In the genomic region with DNA sequence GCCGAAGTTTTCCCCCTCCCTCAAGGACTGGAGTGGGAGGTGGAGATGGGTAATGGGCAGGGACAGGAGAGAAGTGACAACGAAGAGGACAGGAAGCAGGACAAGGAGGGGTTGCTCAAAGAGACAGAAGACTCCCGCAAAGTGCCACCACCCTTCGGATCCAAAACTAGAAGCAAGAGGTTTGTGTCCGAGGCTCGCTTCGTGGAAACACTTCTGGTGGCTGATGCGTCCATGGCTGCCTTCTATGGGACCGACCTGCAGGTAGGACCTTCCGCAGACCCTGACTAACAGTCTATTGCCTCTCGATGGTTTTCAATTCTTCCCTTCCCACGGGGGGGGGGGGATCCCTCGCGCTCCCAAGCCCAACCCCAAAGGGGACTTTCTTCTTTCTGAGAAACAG, we compare ENCODE assay signal across 8 mouse cellular contexts. TPM values are rescaled to one million over a fixed set of nuclear protein-coding genes. Genes with fewer than 3 reads are reported as not detected.
DNase-seq lines count a peak whose midpoint lies in the region; ATAC-seq and TF ChIP-seq lines count a peak whose summit lies in the region.

No protein-coding gene starts in this region.

- no peak for DNase-seq in gastrocnemius, adult 2 months
- DNase-seq in gastrocnemius, postnatal 36 days, result no peak
- peak; percentile 23 for DNase-seq in retina, embryonic 14.5 days (ENCODE audit: low spot score)
- DNase-seq in retina, postnatal 1 day, result no peak
- no peak for DNase-seq in limb, embryonic 14.5 days (ENCODE audit: low spot score)
- DNase-seq in gastrocnemius, adult 18-20 months (ENCODE audit: low spot score), result no peak
- DNase-seq in adrenal gland, postnatal 25 days, result no peak

- TF ChIP-seq CTCF in gastrocnemius, adult 2 months (IDR thresholded peaks at IDR 0.05), result no peak

- no peaks in the 10 kb centered on the region for H3K36me3 ChIP-seq in limb, embryonic 14.5 days (ENCODE audit: control insufficient read depth, insufficient read depth, low read length)
- H3K36me3 ChIP-seq in stomach, embryonic 16.5 days (ENCODE audit: control insufficient read depth, insufficient read depth, low read length), result no peaks in the 10 kb centered on the region

- WGBS in limb, embryonic 14.5 days, result 3% methylated on average over 14 of the region's 14 CpGs
- WGBS in stomach, embryonic 16.5 days, result 2% methylated on average over 14 of the region's 14 CpGs

- ATAC-seq in limb, embryonic 14.5 days (ENCODE audit: low FRiP score, low read depth), result no peak
- no peak for ATAC-seq in stomach, embryonic 16.5 days (ENCODE audit: insufficient read depth, low FRiP score)

- no peak for TF ChIP-seq POLR2A in limb, embryonic 14.5 days (IDR thresholded peaks at IDR 0.05; ENCODE audit: borderline replicate concordance, extremely low read depth, insufficient read depth, insufficient read length)

- peak overlapping the region; percentile 100 for H3K4me2 ChIP-seq in limb, embryonic 14.5 days (replicated peaks; ENCODE audit: low read depth, low read length, severe bottlenecking)
- peak overlapping the region; percentile 96 for H3K4me2 ChIP-seq in stomach, embryonic 16.5 days (ENCODE audit: low read depth, low read length)

- intact Hi-C loops in gastrocnemius, adult 2 months (cut with DNase I), result no loop called here
- intact Hi-C loops in gastrocnemius, postnatal 36 days (cut with DNase I), result loop anchor here (2.0 kb wide), 1 partner anchor 139 kb away; no protein-coding TSS in a partner anchor

- H3K4me1 ChIP-seq in limb, embryonic 14.5 days (ENCODE audit: control insufficient read depth, insufficient read depth, low read length), result peaks cover 3% of the 10 kb centered on the region; the same call in 1 of the 2 replicates
- H3K4me1 ChIP-seq in stomach, embryonic 16.5 days (ENCODE audit: control insufficient read depth, insufficient read depth, low read length), result no peaks in the 10 kb centered on the region

- H3K27me3 ChIP-seq in limb, embryonic 14.5 days (ENCODE audit: control insufficient read depth, insufficient read depth, low read length), result peaks cover 56% of the 10 kb centered on the region
- H3K27me3 ChIP-seq in stomach, embryonic 16.5 days (ENCODE audit: control insufficient read depth, insufficient read depth, low read length), result peaks cover 39% of the 10 kb centered on the region

- H3K4me3 ChIP-seq in gastrocnemius, adult 2 months, result peak overlapping the region; percentile 85
- H3K4me3 ChIP-seq in limb, embryonic 14.5 days (replicated peaks; ENCODE audit: low read length), result peak overlapping the region; percentile 61
- peak overlapping the region; percentile 56 for H3K4me3 ChIP-seq in stomach, embryonic 16.5 days (replicated peaks; ENCODE audit: low read length)

- no peaks in the 10 kb centered on the region for H3K9me3 ChIP-seq in limb, embryonic 14.5 days (ENCODE audit: control insufficient read depth, low read length)
- no peaks in the 10 kb centered on the region for H3K9me3 ChIP-seq in stomach, embryonic 16.5 days (replicated peaks; ENCODE audit: control insufficient read depth, low read length)

- H3K27ac ChIP-seq in gastrocnemius, adult 2 months, result peak overlapping the region; percentile 12; the same call in 1 of the 2 replicates
- H3K27ac ChIP-seq in limb, embryonic 14.5 days (replicated peaks; ENCODE audit: low read depth, low read length), result no peak overlapping the region
- no peak overlapping the region for H3K27ac ChIP-seq in stomach, embryonic 16.5 days (ENCODE audit: low read length)

- peak overlapping the region; percentile 61 for H3K9ac ChIP-seq in limb, embryonic 14.5 days (ENCODE audit: low read depth, low read length, severe bottlenecking)
- H3K9ac ChIP-seq in stomach, embryonic 16.5 days (ENCODE audit: low read length), result peak overlapping the region; percentile 67

RNA-seq across cellular contexts. Expression of a gene that starts 1.0 kb away (rescaled TPM):
- 10 to 100 TPM in 1 of 2 experiments, 1 to 10 TPM in 1; 1.5 to 14.6 TPM for total RNA-seq in gastrocnemius, adult 2 months (2021)
- total RNA-seq in gastrocnemius, postnatal 36 days (2021), result 1 to 10 TPM; 2.3 to 6.7 TPM
- 4.2 and 4.4 TPM in 2 replicates for polyA plus RNA-seq in limb, embryonic 14.5 days (2012; rRNA removed)
- 4.4 and 5.0 TPM in 2 replicates for polyA plus RNA-seq in limb, embryonic 14.5 days (2014; fragmentation: Nextera tagmentation; extraction: Ambion mirVana)
- 6.3 and 6.5 TPM in 2 replicates for polyA plus RNA-seq in stomach, embryonic 16.5 days (2015; fragmentation: Nextera tagmentation; extraction: Ambion mirVana)
- total RNA-seq in gastrocnemius, adult 18-20 months (2021), result 1 to 10 TPM; 1.1 to 3.7 TPM
- 0.43 TPM in 1 of 2 replicates, not detected in the other for total RNA-seq in adrenal gland, postnatal 25 days (2021)

RNA-seq across cellular contexts. Expression of a gene that starts 21.1 kb away (rescaled TPM):
- 1 to 10 TPM; 1.3 to 3.0 TPM for total RNA-seq in gastrocnemius, adult 2 months (2021)
- total RNA-seq in gastrocnemius, postnatal 36 days (2021), result 1 to 10 TPM; 1.7 TPM
- polyA plus RNA-seq in limb, embryonic 14.5 days (2012; rRNA removed), result 33.2 and 39.5 TPM in 2 replicates
- polyA plus RNA-seq in limb, embryonic 14.5 days (2014; fragmentation: Nextera tagmentation; extraction: Ambion mirVana), result 29.0 and 39.9 TPM in 2 replicates
- 9.1 and 10.2 TPM in 2 replicates for polyA plus RNA-seq in stomach, embryonic 16.5 days (2015; fragmentation: Nextera tagmentation; extraction: Ambion mirVana)
- 1 to 10 TPM; 1.3 to 3.4 TPM for total RNA-seq in gastrocnemius, adult 18-20 months (2021)
- 4.6 and 5.7 TPM in 2 replicates for total RNA-seq in adrenal gland, postnatal 25 days (2021)
